Mouse (Mus musculus) retina, postnatal 1 day (tissue): ENCODE measurements around the gene Apba3.

Experiments
- DNase-seq: peaks from one replicate; pipeline ENCODE4 v3.0.0-alpha.2; 2012

Apba3 gene

DNA sequence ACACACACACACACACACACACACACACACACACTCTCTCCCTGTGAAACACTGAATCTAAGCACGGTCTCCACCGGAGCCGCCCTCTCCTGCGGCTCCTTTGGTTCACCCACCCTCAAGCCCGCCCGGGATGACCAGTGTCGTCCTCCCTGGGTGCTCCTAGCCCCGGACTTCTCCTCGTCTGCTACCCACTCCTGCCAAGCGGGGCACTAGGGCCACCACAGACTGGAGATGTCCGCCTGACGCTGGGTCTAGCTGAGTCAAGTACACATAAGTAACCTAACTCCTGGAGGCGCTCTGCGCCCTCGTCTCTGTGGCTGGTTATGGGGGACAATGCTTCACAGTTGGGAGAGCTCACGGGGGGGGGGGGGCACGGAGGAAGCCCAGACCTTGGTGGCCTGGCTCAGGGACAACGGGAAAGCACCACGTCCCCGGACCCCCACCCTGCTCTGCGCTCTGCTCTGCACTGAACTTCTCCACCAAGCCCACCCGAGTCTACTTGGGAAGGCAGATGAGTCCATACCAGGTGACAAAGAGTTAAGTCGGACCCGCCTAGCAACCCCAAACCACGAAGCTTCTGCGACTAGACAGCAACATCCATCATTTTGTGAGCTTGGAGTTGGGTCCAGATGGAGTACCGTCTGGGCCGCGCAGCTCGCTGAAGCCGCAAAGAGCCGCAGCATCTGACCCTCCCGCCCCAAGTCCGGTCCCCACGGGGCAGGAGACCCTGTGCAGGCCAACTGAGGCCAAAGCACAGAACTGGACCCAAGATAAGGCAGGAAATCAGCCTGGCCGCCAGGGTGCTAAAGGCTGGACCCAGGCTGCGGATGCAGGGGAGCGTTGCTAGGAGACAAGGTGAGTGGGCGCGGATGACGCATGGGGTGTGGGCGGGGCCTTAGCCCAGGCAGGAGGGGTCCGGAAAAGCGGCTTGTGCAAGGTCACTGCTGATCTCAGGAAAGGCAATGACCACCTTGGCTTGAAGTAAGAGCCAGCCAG lies 14.0 kb upstream of the Apba3 start, which contains the start of gene Matk:
Gene Matk, plus strand, starts transcription at position 512 of the 996 bp plus-strand sequence.
- DNase-seq = peak; percentile 76

DNA sequence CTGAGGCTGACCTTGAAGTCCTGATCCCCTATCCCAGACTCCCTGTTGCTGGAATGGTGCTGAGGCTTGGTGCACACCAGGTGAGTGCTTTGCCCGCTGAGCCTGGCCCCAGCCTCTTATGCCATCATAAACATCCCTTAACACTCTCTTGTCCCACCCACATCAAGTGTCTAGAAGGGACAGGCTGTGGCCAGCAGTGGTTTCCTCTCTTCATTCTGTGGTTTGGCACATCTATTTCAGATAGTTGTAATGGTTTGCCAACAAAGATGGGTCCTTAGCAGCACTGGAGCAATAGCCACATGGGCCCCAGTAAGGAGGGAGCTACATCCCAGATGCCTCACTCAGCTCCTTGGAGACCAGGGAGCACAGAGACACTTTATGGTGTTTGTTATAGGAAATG lies 11.9 kb upstream of the Apba3 start:
- no peak for DNase-seq

DNA sequence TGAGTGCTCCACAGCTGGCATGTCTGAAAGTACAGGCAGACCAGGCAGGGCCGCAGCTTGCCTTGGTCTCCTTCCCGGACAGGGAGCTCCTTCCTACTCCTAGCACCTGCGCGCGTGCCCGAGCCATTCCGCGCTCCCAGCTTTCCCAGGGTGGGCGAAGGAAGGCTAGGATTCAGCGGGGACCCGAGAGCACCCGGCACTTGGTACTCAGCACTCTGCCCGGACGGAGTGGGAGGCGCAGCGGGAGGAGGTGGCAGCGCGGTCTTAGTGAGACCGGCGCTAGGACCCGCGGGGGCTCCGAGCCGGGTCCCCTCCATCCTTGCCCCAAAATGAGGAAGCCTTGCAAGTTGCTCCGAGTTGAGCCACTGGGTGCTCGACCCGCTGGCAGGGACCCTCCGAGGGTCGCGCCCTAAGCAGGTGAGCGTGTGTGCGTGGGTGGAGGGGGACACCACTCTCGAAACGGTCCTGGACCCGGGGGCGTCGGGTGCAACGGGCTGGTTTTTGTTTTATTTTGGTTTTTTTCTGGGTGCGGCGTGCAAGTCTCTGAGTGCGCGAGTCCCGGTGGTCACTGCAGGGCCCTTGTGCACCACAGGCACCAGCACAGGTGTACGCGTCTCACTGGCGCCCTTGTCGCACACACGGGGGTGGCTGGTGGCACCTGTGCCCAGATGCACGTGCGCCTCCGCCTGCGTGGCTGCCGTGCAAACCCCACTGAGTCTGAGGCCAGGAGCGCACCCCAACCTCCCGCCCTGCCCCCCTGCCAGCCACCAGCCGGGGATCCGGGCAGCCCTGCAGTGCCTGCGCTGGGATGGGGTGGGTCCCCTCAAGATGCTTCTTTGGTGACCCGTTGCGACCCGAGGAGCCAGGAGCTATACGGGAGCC lies 9.4 kb upstream of the Apba3 start:
- peak; percentile 54 for DNase-seq

DNA sequence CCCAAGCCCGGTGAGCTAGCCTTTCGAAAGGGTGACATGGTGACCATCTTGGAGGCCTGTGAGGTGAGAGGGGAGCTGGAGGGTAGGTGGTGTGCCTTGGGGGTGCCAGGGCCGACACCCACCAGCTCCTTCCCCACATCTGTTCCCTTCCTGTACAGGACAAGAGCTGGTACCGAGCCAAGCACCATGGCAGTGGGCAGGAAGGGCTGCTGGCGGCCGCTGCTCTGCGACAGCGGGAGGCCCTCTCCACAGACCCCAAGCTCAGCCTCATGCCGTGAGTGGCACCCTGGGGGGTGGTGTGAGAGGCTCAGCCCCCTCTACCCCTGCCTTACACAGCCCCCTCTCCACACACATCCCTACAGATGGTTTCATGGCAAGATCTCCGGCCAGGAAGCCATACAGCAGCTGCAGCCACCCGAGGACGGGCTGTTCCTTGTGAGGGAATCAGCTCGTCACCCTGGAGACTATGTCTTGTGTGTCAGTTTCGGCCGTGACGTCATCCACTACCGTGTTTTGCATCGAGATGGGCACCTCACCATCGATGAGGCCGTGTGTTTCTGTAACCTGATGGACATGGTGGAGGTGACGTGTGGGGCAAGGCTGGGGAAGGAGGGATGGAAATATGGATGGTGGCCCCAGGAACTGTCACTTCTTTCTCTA lies 7.4 kb upstream of the Apba3 start:
- DNase-seq = no peak

DNA sequence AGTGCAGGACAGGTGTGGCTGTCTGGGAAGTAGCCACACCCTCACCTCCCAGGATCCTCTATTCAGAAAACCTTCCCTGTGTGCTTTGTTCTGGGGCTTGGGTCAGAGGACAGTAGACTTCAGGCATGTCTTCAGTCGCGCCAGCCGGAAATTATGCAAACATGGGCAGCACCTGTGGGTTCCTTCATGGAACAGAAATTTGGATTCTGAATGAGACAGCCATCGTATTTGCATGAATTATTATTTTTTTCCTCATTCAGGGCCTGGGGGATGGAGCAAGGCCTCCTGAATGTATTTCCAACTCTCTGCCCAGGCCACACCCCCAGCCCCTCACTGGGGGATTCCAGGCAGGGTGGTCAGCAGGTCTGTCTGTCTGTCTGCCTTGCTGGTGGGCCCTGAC lies 5.7 kb upstream of the Apba3 start:
- no peak for DNase-seq

DNA sequence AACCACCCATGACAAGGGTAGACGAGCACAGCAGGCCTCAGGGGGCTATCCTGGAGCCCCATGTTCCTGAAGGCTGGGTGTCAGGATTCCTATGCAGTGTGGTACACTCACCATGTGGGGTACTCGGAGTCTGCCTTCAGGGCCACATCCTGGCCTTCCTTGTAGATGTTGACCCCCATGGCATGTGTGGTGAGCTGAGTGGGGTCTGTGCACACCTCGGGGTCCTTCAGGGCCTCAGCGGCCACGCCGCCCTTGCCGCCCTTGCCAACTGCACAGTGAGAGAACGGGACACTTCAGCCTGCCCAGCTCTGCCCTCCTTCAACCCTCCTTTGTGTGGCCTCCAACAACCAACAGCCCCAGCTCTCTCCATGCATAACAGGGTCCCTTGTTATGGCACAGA lies 1.2 kb upstream of the Apba3 start:
- no peak for DNase-seq

DNA sequence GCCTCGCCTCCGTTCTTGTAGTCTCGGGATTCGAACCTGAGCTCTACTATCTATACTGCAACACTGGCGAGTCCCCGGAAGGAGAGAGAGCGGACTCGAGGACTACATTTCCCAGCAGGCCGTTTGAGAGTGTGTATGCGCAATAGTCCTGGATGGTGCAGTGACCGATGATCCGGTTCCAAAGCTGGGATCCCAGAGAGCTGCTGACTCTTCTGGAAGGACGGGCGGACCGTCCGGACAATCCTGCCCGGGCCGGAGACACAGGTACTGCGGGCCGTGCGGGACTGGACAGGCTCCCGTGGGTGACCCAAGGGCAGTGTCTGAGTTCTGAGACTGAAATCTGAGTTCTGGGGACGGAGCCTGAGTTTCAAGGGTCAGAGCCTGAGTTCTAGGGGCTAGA lies 1.3 kb downstream of the Apba3 start:
- DNase-seq = peak; percentile 94

DNA sequence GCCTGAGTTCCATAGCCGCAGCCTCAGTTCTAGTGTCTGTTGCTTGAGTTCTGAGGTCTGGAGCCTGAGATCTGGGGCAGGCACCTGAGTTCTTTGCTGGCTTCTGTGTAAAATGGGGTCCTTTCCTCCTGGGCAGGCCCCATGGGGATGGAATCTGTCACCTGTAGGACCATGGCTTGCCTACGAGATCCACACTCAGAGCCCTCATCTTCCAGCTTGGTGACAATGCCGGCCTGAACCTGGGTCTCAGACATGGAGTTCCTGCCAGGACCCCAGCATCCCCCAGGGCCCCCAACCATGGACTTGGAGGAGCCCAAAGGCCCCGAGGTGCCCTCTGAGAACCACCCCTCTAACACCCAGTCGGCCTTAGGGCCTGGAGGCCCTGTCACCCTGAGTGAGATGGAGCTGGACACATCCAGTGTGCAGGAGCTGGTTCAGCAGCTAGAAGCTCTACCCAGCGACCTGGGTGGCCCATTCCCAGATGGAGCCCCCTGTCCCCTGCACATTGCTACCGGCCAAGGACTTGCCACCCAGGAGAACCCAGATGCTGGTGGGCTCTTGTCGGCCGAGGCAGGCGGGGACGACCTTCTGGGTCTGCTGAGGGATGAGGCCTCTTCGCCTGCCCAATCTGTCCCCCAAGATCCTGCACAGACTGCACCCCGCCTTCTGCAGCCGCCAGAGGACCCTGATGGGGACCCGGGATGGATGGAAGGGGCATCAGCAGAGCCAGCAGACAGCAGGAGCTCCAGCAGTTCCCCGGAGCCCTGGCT lies 2.1 kb downstream of the Apba3 start:
- DNase-seq = no peak

DNA sequence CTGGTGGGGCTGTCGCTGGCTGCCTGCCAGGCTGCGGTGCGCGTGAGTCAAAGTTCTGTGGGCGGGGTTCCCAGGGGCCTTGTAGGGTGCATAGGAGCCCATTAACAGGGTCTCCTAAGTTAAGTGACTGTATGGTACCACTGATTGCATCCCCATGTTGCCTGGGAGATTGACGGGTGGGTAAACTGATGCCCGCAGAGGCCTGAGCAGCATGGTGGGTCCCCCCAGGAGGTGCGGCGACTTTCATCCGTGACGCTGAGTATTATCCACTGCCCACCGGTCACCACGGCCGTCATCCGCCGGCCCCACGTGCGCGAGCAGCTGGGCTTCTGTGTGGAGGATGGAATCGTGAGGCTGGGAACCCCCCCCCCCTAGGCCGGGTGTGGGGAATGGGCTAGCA lies 5.6 kb downstream of the Apba3 start:
- DNase-seq = no peak

DNA sequence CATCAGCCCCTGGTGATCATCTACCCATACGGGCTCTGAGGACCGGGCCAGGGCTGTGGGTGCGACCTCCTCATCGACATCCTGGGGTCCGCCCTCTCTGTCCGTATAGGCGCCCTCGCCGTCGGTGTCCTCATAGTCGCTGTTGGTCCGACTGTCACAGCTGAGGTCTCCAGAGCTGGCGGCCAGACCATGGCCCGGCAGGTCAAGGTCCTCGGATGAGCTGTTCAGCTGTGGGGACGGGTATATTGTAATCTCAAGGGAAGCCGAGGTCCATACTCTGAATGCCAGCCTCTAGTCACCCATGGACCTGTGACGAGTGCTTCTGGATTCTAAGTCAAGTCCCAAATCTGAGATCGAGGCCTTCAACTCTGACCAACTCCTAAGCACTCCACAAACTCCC lies 7.1 kb downstream of the Apba3 start:
- DNase-seq = no peak

DNA sequence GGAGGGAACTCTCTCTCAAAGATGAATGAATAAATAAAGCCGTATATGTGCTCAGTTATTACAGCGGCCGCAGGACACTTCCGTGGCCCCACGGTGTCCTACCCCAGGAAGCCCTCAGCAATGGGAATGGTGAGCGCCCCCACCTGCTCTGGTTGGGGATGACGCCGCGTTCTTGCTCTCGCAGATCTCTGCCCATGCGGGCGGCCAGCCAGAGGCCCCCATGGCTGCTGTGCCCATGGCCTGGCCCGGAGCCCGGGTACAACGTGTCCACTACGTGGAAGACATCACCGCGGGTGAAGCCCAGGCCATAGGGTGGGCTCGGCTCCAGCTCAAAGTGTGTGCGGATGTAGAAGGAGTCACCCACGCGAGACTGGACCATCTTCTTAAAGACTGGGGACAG lies 10.9 kb downstream of the Apba3 start:
- no peak for DNase-seq

DNA sequence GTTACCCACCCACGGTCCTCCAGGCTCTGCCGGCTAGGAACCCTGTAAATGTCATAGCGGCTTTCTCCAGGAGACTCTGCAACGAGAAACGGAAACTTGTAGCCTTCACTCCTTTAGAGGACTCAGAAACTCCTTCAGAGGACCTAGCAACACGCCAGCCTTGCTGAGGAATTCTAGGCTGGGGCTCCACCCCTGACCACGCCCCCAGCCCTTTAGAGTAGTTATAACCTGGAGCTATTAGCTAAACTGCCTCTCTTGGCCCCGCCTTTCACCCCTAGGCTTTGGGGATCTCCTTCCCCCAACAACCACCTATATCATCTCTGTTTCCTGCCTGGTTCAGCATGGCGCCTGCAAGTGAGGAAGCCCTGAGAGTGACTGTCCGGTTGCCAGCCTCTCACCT lies 12.7 kb downstream of the Apba3 start:
- no peak for DNase-seq

DNA sequence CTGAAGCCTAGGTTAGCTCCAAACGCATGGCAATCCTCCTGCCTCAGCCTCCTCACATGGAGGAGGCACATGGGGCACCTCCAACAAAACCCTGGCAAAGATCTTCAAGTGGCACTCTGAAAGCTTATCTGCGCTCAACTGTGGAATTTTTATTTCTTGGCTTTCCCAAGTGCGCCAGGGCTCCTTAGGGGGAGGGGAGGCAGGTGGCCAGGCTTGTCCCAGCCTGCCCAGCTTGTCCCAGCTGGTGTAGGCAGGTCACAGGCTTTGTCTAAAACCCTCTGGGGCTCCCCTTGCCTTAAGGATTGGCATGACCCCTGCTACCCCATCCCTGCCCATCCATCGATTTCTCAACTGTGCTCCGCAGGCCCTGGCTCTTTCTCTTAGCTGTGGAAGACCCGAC lies 17.4 kb downstream of the Apba3 start:
- no peak for DNase-seq

DNA sequence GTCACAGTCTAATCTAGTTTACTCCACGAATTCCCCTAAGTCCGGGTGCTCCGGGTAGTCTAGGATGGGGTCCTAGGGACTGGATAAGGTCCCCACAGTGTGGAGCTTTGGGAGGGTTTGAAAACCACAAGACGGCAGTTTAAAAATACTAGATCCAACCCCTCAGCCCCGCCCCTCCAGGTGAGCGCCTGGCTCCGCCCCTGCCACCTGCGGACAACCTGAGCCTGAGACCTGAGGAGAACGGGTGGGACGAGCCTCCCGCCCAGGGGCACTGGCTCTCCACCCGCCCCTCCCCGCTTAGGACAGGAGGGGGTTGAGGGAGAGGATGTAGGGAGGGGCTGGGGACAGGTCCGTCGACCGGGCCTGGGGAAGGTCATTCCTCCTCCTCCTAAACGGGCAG lies 18.0 kb downstream of the Apba3 start:
- no peak for DNase-seq

DNA sequence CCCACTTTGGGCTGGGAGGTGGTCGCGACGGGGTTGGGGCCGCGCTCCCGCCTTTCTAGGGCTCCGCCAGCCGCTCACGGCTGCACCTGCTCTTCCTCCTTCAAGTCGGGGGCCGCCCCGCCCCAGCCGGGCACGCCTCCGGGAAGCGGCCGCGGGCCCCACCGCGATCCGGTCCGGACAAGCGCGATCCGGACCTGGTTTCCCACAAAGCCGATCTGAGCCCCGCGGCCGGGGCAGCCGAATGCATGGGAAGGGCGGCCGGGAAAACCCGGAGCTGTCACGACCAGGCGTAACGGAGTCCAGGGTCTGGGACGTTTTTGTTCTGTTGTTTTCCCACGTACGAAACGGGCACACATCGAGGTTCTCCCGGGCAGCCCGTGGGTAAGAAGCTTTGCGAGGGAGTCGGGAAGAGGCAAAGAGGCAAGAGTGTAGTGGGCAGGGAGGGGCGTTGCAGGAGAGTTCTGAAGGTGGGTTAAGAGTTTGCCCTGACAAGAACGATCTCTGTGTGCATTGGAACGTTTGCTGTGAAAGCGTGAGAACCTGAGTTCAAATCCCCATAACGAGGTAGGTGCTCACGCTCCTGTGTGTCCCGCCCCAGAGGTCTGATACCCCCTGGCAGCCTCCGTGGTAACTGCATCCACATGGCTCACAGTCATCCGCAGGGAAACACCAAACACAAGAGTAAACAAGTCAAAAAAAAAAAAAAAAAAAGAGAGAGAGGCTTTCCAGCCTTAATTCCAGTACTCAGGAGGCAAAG lies 19.1 kb downstream of the Apba3 start:
- DNase-seq = peak; percentile 94

DNA sequence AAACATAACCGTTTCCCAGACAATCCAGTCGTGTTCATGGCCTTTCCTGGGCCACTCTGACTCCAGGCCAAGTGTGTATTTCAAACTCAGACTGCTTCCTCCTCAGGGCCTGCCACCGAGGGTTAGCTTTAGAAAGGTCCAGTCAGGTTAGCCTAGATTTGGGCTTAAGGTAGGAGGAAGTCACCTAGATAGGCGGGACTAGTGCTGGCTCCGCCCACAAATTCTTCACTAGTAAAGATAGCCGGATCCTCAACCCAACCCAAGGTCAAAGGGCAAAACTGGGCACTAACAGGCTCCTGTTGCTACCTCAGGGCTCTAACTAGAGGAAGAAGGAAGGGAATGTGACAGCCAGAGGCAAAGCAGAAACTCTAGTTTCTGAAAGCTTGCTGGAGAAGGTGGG lies 19.8 kb downstream of the Apba3 start:
- no peak for DNase-seq

DNA sequence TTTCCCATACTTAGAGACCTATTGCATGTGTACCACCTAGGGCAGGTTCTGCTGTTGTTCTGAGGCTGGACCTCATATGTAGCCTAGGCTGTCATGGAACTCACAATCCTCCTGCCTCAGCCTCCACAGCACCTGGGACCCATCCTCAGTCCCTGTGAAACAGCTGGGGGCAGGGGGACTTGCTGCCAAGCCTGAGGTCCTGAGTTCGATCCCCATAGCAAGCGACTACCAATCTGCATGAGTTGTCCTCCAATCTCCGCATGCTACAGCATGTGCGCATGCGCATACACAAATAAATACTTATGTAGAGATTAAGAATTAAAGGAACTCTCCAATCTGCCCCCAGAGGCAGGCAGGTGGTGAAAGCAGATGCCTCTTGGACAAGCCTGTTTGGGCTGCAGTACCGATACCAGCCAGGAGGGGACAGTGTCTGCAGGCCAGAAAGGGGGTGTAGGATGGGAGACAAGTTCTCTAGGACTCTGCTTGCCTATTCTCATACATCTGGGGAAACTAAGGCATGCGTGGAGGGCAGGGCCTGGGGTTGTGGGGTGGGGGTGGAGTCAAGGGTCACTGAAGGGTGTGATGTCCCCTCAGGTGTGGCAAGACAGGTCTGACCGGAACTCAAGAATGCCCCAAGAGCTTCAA lies 20.9 kb downstream of the Apba3 start:
- DNase-seq = peak; percentile 69

DNA sequence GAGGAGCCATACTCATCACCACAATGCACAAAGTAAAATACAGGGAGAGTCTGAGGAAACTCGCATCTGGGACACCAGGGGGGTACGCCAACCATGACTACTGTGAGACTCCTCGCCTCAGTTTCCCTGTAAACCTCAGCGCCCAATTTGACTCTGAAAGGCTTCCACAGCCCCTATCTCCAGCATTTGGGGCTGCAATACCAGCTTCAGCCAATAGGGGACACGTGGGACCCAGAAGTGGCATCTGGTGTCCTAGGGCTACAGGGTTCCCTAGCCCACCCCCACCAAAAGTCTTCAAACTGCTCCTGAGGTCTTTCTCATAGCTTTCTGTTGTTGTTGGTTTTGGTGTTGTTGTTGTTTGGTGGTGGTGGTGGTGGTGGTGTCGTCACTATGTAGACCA lies 21.8 kb downstream of the Apba3 start:
- DNase-seq = peak; percentile 56

DNA sequence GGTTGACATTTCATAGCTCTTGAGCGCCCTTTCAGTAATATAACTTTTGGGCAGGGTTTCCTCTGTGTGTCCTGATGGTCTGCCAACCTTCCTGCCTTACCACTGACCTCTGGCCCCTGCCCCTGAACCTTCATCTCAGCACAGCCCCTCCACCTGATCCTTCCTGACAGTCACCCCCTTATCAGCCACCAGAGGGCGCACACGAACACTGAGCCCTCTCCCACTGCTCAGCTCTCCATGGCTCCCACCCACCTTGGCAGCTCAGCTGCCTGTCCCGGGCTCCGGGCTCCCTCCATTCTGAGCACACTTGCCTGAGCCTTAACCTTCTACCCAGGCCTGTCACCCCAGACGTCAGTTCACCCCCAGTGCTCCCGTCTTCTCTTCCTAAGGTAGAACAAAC lies 22.5 kb downstream of the Apba3 start:
- peak; percentile 86 for DNase-seq

DNA sequence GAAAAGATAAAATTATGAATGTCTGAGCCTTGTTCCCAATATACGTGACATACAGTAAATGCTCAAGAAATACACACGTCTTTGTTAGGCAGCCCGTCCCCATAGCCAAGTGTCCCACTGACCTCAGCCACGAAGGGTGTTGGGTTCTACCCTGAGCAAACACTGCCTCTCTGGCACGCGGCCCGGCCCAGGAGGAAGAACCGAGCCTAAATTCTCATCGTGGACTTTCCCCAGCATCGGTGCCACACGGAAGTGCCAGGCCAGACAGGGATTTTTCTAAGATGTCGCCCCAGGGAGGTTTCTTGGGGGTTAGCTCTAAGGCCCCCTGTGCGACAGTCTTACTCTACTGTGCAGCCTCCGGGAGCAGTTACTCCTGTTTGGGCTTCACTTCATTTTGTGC lies 23.1 kb downstream of the Apba3 start:
- no peak for DNase-seq
